Mouse (Mus musculus) T-helper 2 cell (primary cell): Measurements from ENCODE around the gene Pkig.
"Not testable (repeated sequence)": the region's sequence is repeated elsewhere in the genome, so short reads cannot be mapped to it uniquely, and the experiment has no call there.

Experiments
- in situ Hi-C: fragments of 300-600 bp; cut with MboI, MseI; formaldehyde crosslinking; loops from one replicate; pipeline ENCODE4 v1.15.1; 2025; ENCODE audit warnings: high pct_unique_total_duplicates

The Pkig gene

DNA sequence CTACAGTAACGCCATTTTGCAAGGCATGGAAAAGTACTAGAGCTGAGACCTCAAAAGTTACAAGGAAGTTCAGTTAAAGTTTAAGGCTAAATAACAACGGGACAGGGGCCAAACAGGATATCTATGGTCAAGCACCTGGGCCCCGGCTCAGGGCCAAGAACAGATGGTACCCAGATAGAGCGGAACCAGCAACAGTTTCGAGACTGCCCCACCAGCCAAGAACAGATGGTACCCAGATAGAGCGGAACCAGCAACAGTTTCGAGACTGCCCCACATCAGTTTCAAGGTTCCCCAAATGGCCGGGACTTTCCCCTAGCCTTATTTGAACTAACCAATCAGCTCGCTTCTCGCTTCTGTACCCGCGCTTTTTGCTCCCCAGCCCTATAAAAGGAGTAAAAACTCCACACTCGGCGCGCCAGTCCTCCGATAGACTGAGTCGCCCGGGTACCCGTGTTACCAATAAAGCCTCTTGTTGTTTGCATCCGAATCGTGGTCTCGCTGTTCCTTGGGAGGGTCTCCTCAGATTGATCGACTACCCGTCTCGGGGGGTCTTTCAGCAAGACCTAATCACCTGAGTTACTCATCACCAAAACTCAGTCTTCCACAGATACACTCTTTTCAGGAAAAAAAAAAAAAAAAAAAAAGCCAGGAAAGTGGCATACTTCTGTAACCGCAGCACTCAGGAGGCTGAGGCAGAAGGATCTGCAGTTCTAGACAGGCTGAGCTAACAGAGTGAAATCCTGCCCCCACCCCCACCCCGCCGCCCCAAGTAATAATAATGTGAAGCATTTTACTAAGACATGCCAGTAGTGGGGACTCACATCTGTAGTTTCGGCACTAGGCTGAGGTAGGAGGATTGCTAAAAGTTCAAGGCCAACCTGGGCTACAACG, 15.3 kb upstream of the Pkig start:
- in situ Hi-C loops, result loop anchor here (25.0 kb wide), 1 partner anchor 444 kb away; no protein-coding TSS in a partner anchor

- in situ Hi-C loops, result loop anchor here (25.0 kb wide), 1 partner anchor 444 kb away; no protein-coding TSS in a partner anchor
These were observed 14.6 kb upstream of the Pkig start for GRCm38 (mm10) chr2:163643576-163643971.

DNA sequence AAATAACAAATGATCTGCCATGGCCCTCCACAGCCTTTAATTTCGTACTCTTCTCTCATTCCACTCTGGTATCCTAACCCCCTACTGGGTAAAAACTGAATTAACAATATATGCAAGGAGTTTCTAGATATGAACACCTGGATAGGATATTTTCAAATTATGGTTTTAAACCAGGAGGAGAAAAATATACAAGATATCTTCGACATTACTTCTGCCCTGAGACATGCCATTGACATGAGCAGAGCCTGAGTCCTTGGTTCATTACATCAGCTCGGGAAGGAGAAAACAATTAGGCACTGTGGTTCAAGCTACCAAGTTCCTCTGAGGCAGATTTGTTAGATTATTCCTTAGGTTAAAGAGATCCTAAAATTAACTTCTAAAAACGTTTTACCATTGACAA, 14.1 kb upstream of the Pkig start:
- in situ Hi-C loops, result loop anchor here (25.0 kb wide), 1 partner anchor 443 kb away; no protein-coding TSS in a partner anchor

DNA sequence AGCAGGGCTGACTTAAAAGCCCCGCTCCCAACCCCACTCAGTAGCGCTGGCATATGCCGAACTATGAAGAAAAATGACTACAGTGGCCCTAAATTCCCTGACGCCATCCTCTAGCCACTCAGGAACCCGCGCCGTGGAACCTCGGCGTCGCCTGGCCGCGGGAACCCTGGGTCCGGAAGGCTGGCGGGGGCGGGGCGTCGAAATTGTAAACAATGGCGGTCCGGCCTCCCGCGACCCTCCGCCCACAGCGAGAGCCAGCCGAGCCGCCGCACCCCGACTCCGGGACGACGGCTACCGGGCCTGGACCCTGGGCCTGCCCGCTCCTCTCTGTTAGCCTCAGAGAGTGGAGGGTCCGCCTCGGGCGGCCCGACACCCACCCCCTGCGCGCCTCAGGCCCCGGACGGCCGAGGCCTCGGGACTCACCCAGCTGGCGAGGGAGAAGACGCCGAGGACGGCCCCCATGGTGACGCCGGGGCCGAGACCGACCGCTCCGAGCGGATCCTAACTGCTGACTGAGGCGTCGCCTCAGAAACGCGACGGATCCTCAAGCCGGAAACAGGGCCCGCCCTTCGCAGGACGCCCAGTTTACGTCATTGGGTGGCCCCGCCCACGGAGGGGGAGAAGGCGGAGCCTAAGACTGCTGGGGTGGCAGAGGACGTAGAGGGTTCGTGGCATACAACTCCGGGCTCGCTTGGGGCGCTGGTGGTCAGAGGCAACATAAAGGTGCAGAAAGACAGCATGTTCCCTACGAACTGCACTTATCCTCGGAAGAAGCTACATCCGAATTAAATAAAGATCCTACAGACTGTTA, 13.4 kb upstream of the Pkig start, which contains the start of gene Serinc3:
TSS of gene Serinc3 (minus strand) at position 557 of the 811 bp plus-strand sequence.
- in situ Hi-C loops, result loop anchor here (25.0 kb wide), 1 partner anchor 443 kb away; no protein-coding TSS in a partner anchor

DNA sequence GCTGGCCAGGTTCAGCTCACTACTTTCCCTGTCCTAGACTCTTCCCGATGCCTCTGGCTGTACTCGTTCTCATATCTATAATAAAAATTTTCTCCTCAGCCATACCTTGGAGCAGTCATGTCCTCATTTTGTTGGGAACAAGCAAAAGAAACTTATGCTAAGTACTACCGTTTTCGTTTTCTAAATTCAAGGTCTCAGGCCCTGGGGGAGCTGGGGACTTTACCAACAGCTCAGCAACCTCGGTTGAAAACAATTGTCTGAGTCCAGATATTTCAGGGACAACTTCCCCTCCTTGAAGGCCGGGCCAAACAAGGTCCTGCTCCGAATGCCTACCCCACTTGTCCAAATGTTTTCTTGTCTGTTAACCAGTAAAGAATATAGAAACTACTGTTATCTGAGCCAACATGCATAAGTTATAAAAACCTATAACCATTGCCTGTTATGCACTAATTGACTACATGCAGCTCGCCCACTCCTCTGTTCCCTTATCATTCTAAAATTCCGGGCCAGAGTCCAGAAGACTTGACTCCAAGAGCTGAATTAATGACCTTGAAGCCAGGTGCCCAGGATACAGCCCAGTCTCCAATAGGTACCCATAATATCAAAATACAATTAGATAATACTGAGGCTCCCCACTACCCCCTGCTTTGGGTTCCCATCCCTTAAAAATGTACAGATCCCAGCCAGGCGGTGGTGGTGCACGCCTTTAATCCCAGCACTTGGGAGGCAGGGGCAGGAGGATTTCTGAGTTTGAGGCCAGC, 12.3 kb upstream of the Pkig start:
- in situ Hi-C loops, result loop anchor here (25.0 kb wide), 1 partner anchor 441 kb away; no protein-coding TSS in a partner anchor

DNA sequence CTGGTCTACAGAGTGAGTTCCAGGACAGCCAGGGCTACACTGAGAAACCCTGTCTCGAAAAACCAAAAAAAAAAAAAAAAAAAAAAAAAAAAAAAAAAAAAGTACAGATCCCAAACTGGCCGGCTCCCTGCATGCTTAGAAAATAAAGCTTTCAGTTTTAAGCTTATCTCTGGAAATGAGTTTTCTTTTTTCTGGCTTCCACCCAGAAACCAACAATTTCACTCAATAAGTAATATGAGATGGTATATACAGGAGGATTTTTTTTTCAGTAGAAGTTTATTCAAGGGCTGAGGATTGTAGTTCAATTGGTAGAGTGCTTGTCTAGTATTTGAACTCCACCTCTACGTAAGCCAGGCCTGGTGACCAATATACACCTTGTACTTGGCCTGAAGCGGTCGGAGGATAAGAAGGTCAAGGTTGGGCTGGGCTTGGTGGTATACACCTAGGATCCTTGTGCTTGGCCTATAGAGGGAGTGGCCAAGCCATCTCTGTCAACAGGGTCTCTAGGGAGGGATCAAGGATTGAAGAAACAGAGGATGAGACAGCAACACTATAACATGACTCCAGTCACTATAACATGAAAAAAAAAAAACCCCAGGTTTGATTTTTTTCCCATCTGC, 11.6 kb upstream of the Pkig start:
- in situ Hi-C loops, result loop anchor here (25.0 kb wide), 1 partner anchor 441 kb away; no protein-coding TSS in a partner anchor

- in situ Hi-C loops, result not testable (repeated sequence)
These were observed 2.5 kb upstream of the Pkig start for GRCm38 (mm10) chr2:163655699-163656098.

GRCm38 (mm10) chr2:163657486-163657885, 700 bp upstream of the Pkig start:
- in situ Hi-C loops, result no loop called here

DNA sequence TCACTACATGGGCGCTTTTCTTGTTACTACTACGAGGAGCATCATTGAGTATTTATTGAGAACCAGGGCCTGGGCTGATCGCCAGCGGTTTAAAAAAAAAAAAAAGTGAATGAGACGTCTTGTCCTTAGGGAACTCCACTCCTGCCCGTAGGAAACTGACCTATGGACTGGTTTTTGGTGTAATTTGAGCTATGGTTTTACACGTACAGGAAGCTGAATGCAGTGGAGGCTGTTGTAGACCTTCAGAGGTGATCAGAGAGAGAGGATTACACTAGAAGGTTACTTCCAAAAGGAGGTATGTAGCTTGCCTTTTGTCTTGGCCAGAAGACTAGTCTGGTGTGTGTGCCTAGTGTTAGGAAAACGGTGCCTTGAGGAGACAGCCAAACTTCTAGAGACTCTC, 755 bp downstream of the Pkig start:
- in situ Hi-C loops, result no loop called here

DNA sequence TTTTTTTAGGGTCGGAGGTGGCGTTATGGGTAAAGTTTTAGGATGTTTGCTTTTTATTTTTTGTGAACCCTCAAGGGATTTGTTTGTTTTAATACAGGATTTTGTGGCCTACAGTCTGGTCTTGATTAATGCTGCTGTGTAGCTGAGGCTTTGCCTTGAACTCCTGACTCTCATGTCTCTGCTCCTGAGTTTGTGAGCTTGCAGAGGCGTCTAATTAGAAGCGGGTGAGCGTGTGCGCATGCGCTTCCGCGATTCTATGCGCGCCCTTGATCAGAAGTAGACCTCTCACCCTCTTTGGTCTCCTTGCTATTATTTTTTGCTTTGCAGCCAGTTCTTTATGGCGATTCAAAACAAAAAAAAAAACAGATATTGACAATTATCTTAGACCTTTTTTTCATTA, 1.2 kb downstream of the Pkig start:
- in situ Hi-C loops, result no loop called here

DNA sequence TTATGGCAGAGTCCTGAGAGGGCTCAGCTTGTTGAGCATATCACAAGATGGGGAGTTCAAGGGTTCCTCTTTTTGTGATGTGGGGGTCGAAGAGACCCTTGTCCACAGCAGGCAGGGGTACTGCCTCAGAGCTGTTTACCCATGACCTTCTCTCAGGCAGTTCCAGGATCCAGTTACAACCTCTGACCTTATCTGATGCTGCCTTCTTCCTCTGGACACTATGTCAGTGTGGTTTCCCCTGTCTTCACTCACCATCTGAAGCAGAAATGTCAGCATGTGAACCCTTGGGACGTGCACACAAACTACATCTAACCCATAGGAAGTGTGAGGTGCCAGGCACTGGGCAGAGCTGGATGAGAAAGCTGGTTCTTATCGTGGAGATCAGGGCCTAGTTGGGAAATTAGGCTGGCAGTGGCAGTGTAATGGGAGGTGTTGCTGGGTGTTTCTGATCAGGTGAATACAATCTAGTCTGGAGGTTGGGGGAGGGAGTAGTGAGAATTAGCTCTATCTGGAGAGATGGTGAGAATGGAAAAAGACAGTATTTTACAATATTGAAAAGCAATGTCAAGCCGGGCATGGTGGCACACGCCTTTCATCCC, 2.0 kb downstream of the Pkig start:
- in situ Hi-C loops, result no loop called here

GRCm38 (mm10) chr2:163661371-163661850, 3.2 kb downstream of the Pkig start:
- in situ Hi-C loops, result no loop called here

GRCm38 (mm10) chr2:163662076-163662475, 3.9 kb downstream of the Pkig start:
- in situ Hi-C loops, result no loop called here

DNA sequence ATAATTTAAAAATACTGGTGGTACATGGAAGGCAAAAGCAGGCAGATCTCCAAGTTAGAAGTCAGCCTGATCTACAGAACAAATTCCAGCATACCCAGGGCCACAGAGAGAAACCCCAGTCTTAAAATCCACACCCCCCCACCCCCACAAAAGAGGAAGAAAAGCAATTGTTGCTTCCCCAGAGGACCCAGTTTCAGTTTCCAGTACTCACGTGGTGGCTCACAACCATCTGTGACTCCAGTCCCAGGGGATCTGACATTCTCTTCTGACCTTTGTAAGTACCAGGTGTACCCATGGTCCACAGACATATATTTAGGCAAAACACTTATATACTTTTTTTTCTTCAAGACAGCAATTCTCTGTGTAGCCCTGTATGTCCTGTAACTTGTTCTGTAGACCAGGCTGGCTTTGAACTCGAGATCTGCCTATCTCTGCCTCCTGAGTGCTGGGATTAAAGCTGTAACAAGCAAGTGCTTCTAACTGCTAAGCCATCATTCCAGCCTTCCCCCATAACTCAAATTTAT, 4.6 kb downstream of the Pkig start:
- in situ Hi-C loops, result no loop called here

GRCm38 (mm10) chr2:163663930-163664329, 5.7 kb downstream of the Pkig start:
- in situ Hi-C loops, result no loop called here

DNA sequence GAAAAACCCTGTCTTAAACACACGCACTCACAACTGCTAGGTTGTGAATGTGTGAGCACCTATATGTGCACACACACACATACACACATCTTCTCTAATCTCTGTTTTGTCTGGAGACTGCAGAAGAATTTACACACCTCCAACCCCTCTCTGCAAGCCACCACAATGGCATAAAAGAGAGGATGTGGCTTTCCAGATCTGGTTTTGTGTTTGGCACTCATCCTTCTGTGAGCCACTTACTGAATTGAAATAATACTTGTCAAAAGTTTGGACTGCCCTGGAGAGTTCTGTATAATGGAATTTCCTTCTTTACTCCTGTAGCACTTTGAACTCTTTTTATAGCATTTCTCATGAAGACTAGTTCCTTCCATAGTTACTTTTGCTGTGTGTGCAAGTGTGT, 8.9 kb downstream of the Pkig start:
- in situ Hi-C loops, result no loop called here

GRCm38 (mm10) chr2:163670872-163671594, 12.8 kb downstream of the Pkig start:
- in situ Hi-C loops, result no loop called here

GRCm38 (mm10) chr2:163674397-163674796, 16.2 kb downstream of the Pkig start:
- in situ Hi-C loops, result no loop called here

DNA sequence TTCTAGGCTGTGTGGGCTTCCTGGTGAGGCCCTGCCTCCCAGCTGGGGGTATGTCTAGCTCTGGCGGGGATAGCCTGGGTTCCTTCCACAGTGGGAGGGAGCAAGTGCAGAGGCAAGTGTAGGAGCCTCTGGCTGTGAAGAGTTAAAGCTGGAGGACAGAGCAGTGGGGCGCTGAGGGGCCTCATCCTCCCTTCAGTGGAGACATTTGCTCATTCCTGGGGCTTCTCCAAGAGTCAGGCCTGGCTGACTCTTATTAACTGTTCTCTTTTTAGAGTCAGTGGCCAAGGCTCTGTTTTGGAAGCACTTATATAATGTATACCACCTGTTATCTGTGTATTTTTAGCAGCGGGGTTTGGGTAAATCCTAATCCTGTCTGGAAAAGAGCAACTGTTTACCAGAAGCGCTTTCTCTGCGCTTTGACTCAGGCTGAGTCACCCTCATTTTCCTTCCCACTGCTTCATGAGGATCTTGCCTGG, 17.0 kb downstream of the Pkig start:
- in situ Hi-C loops, result no loop called here
